Mouse (Mus musculus): ENCODE measurements at regions not wholly inside any gene's neighbourhood (a gene's known extent, or its start where the extent isn't known, plus 50 kb on each side); places are given as distances from the start of the nearest gene placed in this dataset.

DNA sequence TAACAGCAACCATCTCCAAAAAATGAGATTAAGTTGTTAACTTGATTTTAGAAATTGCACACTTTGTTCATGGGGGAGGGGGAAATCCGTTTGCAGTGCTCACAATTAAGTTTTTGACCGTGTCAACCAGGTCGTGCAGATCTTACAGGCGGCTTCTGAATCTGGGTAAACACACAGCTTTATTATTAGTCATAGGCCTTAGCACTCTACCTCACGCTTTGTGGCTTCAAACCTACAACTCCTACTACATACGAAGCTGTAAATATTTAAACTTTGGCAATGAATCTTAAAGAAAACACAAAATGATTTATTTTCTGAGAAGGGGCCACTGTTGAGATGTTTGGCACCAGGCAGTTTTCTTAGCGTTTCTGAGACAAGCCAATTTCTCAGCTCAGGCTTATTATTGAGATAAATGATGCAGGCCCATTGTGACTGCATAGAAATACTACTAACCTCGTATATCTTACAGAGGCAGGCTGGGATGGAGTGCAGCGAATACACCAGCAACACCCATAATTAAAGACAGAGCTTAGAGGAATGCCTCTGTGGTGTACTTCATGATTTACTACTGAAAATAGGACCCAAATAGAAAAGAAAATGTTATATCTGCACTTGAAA is 173.8 kb upstream of the Tll1 start:
- no peak overlapping the region for H3K4me2 ChIP-seq (ENCODE audit: low read depth, low read length, poor library complexity, severe bottlenecking)
- H3K9ac ChIP-seq (replicated peaks; ENCODE audit: low read length, poor library complexity, severe bottlenecking) = no peak overlapping the region
- H3K9me3 ChIP-seq (ENCODE audit: low read length) = no peaks in the 10 kb centered on the region
- H3K27ac ChIP-seq (ENCODE audit: low read depth, low read length) = no peak overlapping the region
- H3K4me1 ChIP-seq (ENCODE audit: insufficient read depth, low read length) = no peaks in the 10 kb centered on the region
- no peaks in the 10 kb centered on the region for H3K36me3 ChIP-seq (ENCODE audit: insufficient read depth, low read length)
- no peak for DNase-seq (ENCODE audit: low spot score)
- no peak for ATAC-seq (ENCODE audit: low FRiP score)
- no peaks in the 10 kb centered on the region for H3K27me3 ChIP-seq (ENCODE audit: insufficient read depth, low read length)
- WGBS = 88% methylated on average over 9 of the region's 9 CpGs
- TF ChIP-seq CTCF (IDR thresholded peaks at IDR 0.05) = no peak
- no peak overlapping the region for H3K4me3 ChIP-seq (ENCODE audit: low read depth, low read length)

- DNase-seq (ENCODE audit: low spot score) = no peak
- no peak for TF ChIP-seq CTCF (IDR thresholded peaks at IDR 0.05)
- 75% methylated on average over 2 of the region's 2 CpGs for WGBS
- Histone ChIP-seq H3K27me3 (ENCODE audit: insufficient read depth, low read length) (no peaks in the 10 kb centered on the region), H3K36me3 (ENCODE audit: insufficient read depth, low read length) (no peaks in the 10 kb centered on the region), H3K9ac (replicated peaks; ENCODE audit: low read length, poor library complexity, severe bottlenecking) (no peak overlapping the region), H3K4me1 (ENCODE audit: insufficient read depth, low read length) (no peaks in the 10 kb centered on the region), H3K27ac (ENCODE audit: low read depth, low read length) (no peak overlapping the region), H3K9me3 (ENCODE audit: low read length) (no peaks in the 10 kb centered on the region), H3K4me2 (ENCODE audit: low read depth, low read length, poor library complexity, severe bottlenecking) (no peak overlapping the region), H3K4me3 (ENCODE audit: low read depth, low read length) (no peak overlapping the region)
- ATAC-seq (ENCODE audit: low FRiP score) = no peak
Observed at GRCm38 (mm10) chr8:64377830-64378229, 171.8 kb upstream of the Tll1 start.

GRCm38 (mm10) chr8:64375509-64375908 is 169.4 kb upstream of the Tll1 start:
- TF ChIP-seq CTCF (IDR thresholded peaks at IDR 0.05) = no peak

GRCm38 (mm10) chr8:64374980-64375379 is 168.9 kb upstream of the Tll1 start:
- 77% methylated on average over 5 of the region's 5 CpGs for WGBS
- Histone ChIP-seq H3K4me3 (ENCODE audit: low read depth, low read length) (no peak overlapping the region), H3K9me3 (ENCODE audit: low read length) (no peaks in the 10 kb centered on the region), H3K27ac (ENCODE audit: low read depth, low read length) (no peak overlapping the region), H3K4me1 (ENCODE audit: insufficient read depth, low read length) (no peaks in the 10 kb centered on the region), H3K4me2 (ENCODE audit: low read depth, low read length, poor library complexity, severe bottlenecking) (no peak overlapping the region), H3K9ac (replicated peaks; ENCODE audit: low read length, poor library complexity, severe bottlenecking) (no peak overlapping the region), H3K27me3 (ENCODE audit: insufficient read depth, low read length) (no peaks in the 10 kb centered on the region), H3K36me3 (ENCODE audit: insufficient read depth, low read length) (no peaks in the 10 kb centered on the region)
- DNase-seq (ENCODE audit: low spot score) (no peak), ATAC-seq (ENCODE audit: low FRiP score) (no peak)
- no peak for TF ChIP-seq CTCF (IDR thresholded peaks at IDR 0.05)

More at GRCm38 (mm10) chr8:64375509-64375908, 169.4 kb upstream of the Tll1 start:
- ATAC-seq (ENCODE audit: low FRiP score) = no peak
- no peak for DNase-seq (ENCODE audit: low spot score)
- H3K4me3 ChIP-seq (ENCODE audit: low read depth, low read length) = no peak overlapping the region
- H3K4me2 ChIP-seq (ENCODE audit: low read depth, low read length, poor library complexity, severe bottlenecking) = no peak overlapping the region
- H3K9me3 ChIP-seq (ENCODE audit: low read length) = no peaks in the 10 kb centered on the region
- 91% methylated on average over 4 of the region's 4 CpGs for WGBS
- no peaks in the 10 kb centered on the region for H3K36me3 ChIP-seq (ENCODE audit: insufficient read depth, low read length)
- H3K27ac ChIP-seq (ENCODE audit: low read depth, low read length) = no peak overlapping the region
- no peaks in the 10 kb centered on the region for H3K27me3 ChIP-seq (ENCODE audit: insufficient read depth, low read length)
- no peaks in the 10 kb centered on the region for H3K4me1 ChIP-seq (ENCODE audit: insufficient read depth, low read length)
- H3K9ac ChIP-seq (replicated peaks; ENCODE audit: low read length, poor library complexity, severe bottlenecking) = no peak overlapping the region

- Histone ChIP-seq H3K27ac (ENCODE audit: low read depth, low read length) (no peak overlapping the region), H3K4me1 (ENCODE audit: insufficient read depth, low read length) (no peaks in the 10 kb centered on the region), H3K27me3 (ENCODE audit: insufficient read depth, low read length) (no peaks in the 10 kb centered on the region), H3K4me3 (ENCODE audit: low read depth, low read length) (no peak overlapping the region), H3K9ac (replicated peaks; ENCODE audit: low read length, poor library complexity, severe bottlenecking) (no peak overlapping the region), H3K9me3 (ENCODE audit: low read length) (no peaks in the 10 kb centered on the region), H3K4me2 (ENCODE audit: low read depth, low read length, poor library complexity, severe bottlenecking) (no peak overlapping the region), H3K36me3 (ENCODE audit: insufficient read depth, low read length) (no peaks in the 10 kb centered on the region)
- WGBS = 54% methylated on average over 6 of the region's 6 CpGs
- DNase-seq (ENCODE audit: low spot score) (no peak), ATAC-seq (ENCODE audit: low FRiP score) (no peak)
- no peak for TF ChIP-seq CTCF (IDR thresholded peaks at IDR 0.05)
Observed at GRCm38 (mm10) chr8:64369973-64370372, 163.9 kb upstream of the Tll1 start.

DNA sequence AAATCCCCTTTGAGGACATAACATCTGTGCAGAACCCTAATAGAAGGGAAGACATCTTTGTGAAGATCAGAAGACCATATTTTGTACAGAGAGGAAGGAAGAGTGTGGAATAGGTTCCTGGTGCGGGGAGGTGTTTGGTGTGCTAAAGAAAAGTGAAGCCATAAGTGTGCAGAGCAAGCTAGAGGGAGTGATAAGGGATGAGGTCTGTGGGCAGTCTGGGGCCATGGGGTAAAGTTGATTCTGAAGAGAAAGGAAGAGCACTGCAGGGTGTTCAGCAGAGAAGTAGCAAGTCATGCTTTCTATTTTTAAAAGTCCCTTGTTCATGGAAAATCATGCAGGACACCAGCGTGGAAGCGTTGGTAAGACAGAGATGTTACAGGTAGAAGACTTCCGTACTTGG is 161.8 kb upstream of the Tll1 start:
- Histone ChIP-seq H3K9me3 (ENCODE audit: low read length) (no peaks in the 10 kb centered on the region), H3K4me3 (ENCODE audit: low read depth, low read length) (no peak overlapping the region), H3K4me1 (ENCODE audit: insufficient read depth, low read length) (no peaks in the 10 kb centered on the region), H3K27ac (ENCODE audit: low read depth, low read length) (no peak overlapping the region), H3K9ac (replicated peaks; ENCODE audit: low read length, poor library complexity, severe bottlenecking) (no peak overlapping the region), H3K27me3 (ENCODE audit: insufficient read depth, low read length) (no peaks in the 10 kb centered on the region), H3K36me3 (ENCODE audit: insufficient read depth, low read length) (no peaks in the 10 kb centered on the region), H3K4me2 (ENCODE audit: low read depth, low read length, poor library complexity, severe bottlenecking) (no peak overlapping the region)
- no peak for TF ChIP-seq CTCF (IDR thresholded peaks at IDR 0.05)
- no peak for ATAC-seq (ENCODE audit: low FRiP score)
- DNase-seq (ENCODE audit: low spot score) = no peak
- WGBS = 96% methylated on average over 4 of the region's 4 CpGs

All from midbrain, postnatal 0 days (tissue).